Mouse (Mus musculus): Measurements from ENCODE around the gene D1Ertd622e. TPM values are rescaled to one million over a fixed set of nuclear protein-coding genes. Genes with fewer than 3 reads are reported as not detected.

The D1Ertd622e gene
- polyA plus RNA-seq, 2 experiments = 33.8 to 48.9 TPM

DNA sequence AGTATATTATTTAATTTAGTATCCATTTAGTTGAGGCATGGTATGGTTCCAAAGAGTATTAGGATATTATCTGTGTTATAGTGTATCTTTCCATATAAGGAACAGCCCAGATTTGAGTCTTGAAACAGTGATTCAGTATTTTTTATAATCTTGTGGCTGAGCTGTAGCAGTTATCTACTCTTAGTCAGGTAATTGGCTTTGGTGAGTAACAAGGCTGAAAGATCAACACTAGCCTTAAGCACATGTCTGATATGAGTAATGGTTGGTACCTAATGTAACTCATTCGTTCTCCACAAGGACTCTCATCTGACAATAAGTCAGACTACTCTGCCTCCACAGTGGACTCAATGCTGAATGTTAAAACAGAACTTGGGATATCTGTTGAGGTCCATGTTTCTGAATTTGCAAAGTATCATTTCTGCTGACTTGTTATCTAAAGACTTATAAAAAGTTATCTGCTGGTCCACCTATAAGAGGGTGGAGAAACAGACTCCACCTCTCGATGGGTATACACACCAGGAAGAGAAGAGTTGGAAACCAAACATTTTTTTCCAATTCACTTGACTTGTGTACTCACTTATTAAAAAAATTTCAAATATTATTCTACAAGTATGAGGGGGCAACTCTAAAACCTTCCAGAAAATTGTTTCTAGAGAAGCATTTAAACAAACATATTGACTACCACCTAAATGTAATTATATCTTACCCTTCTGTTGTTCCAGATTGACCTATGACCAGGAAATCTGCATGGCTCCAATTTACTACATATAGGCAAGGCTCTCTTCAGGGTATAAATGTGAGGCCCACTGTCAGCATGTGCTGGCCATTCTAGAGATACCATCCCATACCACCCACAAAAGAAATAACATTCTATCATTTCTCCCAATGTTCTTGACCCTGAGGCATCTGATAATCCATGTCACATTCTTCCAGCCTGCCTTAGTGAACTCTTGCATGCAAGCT lies 84.5 kb downstream of the D1Ertd622e start:
- Histone ChIP-seq H3K27ac (no peak overlapping the region), H3K27me3 (ENCODE audit: control insufficient read depth, insufficient read depth, low read length) (no peaks in the 10 kb centered on the region), H3K4me3 (ENCODE audit: insufficient read depth in 1 of 2, low read depth in 2 of 2, low read length in 2 of 2) (no peak overlapping the region), H3K9ac (replicated peaks) (no peak overlapping the region), H3K4me1 (replicated peaks; ENCODE audit: control insufficient read depth in 2 of 2, insufficient read depth in 2 of 2, low read length in 1 of 2) (no peaks in the 10 kb centered on the region), H3K9me3 (ENCODE audit: control insufficient read depth, low read length) (no peaks in the 10 kb centered on the region), H3K4me2 (ENCODE audit: low read depth) (no peak overlapping the region), H3K36me3 (replicated peaks; ENCODE audit: control insufficient read depth, insufficient read depth, low read depth) (no peaks in the 10 kb centered on the region)
- no peak for DNase-seq (ENCODE audit: low read depth in 3 of 3, low spot score in 3 of 3)
- 72% methylated on average over 2 of the region's 2 CpGs for WGBS (ENCODE audit: insufficient replicate concordance)
- ATAC-seq (ENCODE audit: insufficient read depth) = no peak
- TF ChIP-seq EP300 (IDR thresholded peaks at IDR 0.05; ENCODE audit: low read depth) = no peak
- no peak for TF ChIP-seq CTCF (IDR thresholded peaks at IDR 0.05; ENCODE audit: low read depth)

DNA sequence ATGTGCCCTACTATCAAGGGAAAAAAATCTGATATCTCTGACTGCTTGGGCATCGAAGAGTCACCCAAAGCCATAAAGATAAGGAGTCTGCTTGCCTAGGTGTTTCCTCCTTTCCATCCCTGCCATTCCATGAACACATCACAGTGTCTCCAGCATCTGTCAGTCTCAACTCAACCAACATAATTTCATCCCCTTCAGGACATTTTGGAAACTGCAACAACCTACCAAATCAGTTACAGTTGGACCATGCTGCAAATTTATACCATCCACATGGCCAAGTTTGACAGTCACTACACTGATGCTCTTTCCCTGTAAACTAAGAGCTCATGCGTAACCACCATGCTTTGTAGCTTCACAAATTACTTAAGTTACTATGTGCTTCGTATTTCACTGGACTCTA lies 85.3 kb downstream of the D1Ertd622e start:
- 69% methylated on average over 3 of the region's 3 CpGs for WGBS (ENCODE audit: insufficient replicate concordance)
- TF ChIP-seq CTCF (IDR thresholded peaks at IDR 0.05; ENCODE audit: low read depth) (no peak), EP300 (IDR thresholded peaks at IDR 0.05; ENCODE audit: low read depth) (no peak)
- no peak overlapping the region for H3K4me3 ChIP-seq (ENCODE audit: insufficient read depth in 1 of 2, low read depth in 2 of 2, low read length in 2 of 2)
- no peak for ATAC-seq (ENCODE audit: insufficient read depth)
- H3K4me2 ChIP-seq (ENCODE audit: low read depth) = no peak overlapping the region
- H3K9me3 ChIP-seq (ENCODE audit: control insufficient read depth, low read length) = no peaks in the 10 kb centered on the region
- H3K36me3 ChIP-seq (replicated peaks; ENCODE audit: control insufficient read depth, insufficient read depth, low read depth) = no peaks in the 10 kb centered on the region
- H3K27me3 ChIP-seq (ENCODE audit: control insufficient read depth, insufficient read depth, low read length) = no peaks in the 10 kb centered on the region
- no peak for DNase-seq (ENCODE audit: low read depth in 3 of 3, low spot score in 3 of 3)
- H3K27ac ChIP-seq = no peak overlapping the region
- no peaks in the 10 kb centered on the region for H3K4me1 ChIP-seq (replicated peaks; ENCODE audit: control insufficient read depth in 2 of 2, insufficient read depth in 2 of 2, low read length in 1 of 2)
- no peak overlapping the region for H3K9ac ChIP-seq (replicated peaks)

DNA sequence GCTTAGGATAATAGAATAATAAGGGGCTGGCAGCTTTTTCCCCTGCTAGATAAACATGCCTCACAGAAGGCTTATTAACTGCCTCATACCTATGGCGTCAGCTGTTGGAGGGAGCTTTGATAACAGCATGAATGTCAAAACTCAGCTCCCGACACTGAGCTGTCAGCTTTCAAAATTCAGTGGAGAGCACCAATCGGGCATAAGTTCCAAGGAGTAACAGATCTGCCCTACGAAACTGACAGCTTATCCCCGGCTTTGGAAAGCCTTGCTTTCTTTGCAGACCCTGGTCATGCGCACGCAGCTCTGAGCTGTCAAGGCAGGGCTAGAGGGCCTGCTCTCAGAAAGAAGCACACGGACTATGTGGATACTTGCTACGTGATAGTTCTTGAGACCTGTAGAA lies 91.1 kb downstream of the D1Ertd622e start:
- Histone ChIP-seq H3K4me1 (replicated peaks; ENCODE audit: control insufficient read depth in 2 of 2, insufficient read depth in 2 of 2, low read length in 1 of 2) (no peaks in the 10 kb centered on the region), H3K9me3 (ENCODE audit: control insufficient read depth, low read length) (no peaks in the 10 kb centered on the region), H3K27me3 (ENCODE audit: control insufficient read depth, insufficient read depth, low read length) (no peaks in the 10 kb centered on the region), H3K27ac (no peak overlapping the region), H3K36me3 (replicated peaks; ENCODE audit: control insufficient read depth, insufficient read depth, low read depth) (no peaks in the 10 kb centered on the region), H3K4me3 (ENCODE audit: insufficient read depth in 1 of 2, low read depth in 2 of 2, low read length in 2 of 2) (no peak overlapping the region), H3K4me2 (ENCODE audit: low read depth) (no peak overlapping the region), H3K9ac (replicated peaks) (no peak overlapping the region)
- TF ChIP-seq CTCF (IDR thresholded peaks at IDR 0.05; ENCODE audit: low read depth) (no peak), EP300 (IDR thresholded peaks at IDR 0.05; ENCODE audit: low read depth) (no peak)
- DNase-seq (ENCODE audit: low read depth in 3 of 3, low spot score in 3 of 3) (no peak), ATAC-seq (ENCODE audit: insufficient read depth) (no peak)
- WGBS (ENCODE audit: insufficient replicate concordance) = 72% methylated on average over 9 of the region's 9 CpGs

DNA sequence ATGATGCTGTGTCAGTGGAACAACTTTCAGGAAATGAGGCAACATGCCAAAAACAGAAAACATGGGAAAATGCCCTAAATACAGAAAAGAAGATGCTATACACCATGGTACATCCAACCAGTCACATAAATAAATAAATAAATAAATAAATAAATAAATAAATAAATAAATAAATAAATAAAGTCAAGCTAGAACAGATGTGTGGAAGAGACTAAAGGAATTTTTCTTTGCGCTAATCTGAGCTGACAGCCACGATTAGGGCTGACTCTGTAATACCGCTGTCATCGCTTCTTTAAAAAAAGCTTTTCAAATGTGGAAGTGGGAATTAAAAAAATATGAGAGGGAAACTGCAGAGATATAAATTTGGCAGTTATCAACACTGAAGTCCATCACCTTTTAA lies 93.9 kb downstream of the D1Ertd622e start:
- 86% methylated on average over 4 of the region's 4 CpGs for WGBS (ENCODE audit: insufficient replicate concordance)
- ATAC-seq (ENCODE audit: insufficient read depth) (no peak), DNase-seq (ENCODE audit: low read depth in 3 of 3, low spot score in 3 of 3) (no peak)
- Histone ChIP-seq H3K4me2 (ENCODE audit: low read depth) (no peak overlapping the region), H3K4me1 (replicated peaks; ENCODE audit: control insufficient read depth in 2 of 2, insufficient read depth in 2 of 2, low read length in 1 of 2) (no peaks in the 10 kb centered on the region), H3K27ac (no peak overlapping the region), H3K9ac (replicated peaks) (no peak overlapping the region), H3K9me3 (ENCODE audit: control insufficient read depth, low read length) (no peaks in the 10 kb centered on the region), H3K4me3 (ENCODE audit: insufficient read depth in 1 of 2, low read depth in 2 of 2, low read length in 2 of 2) (no peak overlapping the region), H3K36me3 (replicated peaks; ENCODE audit: control insufficient read depth, insufficient read depth, low read depth) (no peaks in the 10 kb centered on the region), H3K27me3 (ENCODE audit: control insufficient read depth, insufficient read depth, low read length) (no peaks in the 10 kb centered on the region)
- TF ChIP-seq EP300 (IDR thresholded peaks at IDR 0.05; ENCODE audit: low read depth) (no peak), CTCF (IDR thresholded peaks at IDR 0.05; ENCODE audit: low read depth) (no peak)

DNA sequence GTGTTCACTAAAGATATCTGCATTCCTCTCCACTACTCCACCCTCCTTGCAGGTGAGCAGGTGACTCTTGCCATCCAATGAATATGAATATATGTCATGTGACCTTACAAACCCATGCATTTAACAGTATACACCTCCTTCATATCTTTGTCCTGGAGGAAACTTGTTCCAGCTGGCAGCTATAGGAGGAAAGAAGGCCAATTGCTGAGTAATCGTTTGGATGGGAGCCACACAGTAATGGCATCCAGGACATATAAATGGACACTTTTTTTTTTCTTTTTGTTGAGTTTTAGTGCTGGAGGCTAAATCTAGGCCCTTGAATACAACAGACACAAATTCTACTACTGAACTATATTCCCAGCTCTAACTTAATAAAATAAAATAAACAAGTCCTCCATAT lies 97.2 kb downstream of the D1Ertd622e start:
- H3K4me1 ChIP-seq (replicated peaks; ENCODE audit: control insufficient read depth in 2 of 2, insufficient read depth in 2 of 2, low read length in 1 of 2) = no peaks in the 10 kb centered on the region
- H3K27ac ChIP-seq = no peak overlapping the region
- H3K4me3 ChIP-seq (ENCODE audit: insufficient read depth in 1 of 2, low read depth in 2 of 2, low read length in 2 of 2) = no peak overlapping the region
- ATAC-seq (ENCODE audit: insufficient read depth) (no peak), DNase-seq (ENCODE audit: low read depth in 3 of 3, low spot score in 3 of 3) (no peak)
- H3K27me3 ChIP-seq (ENCODE audit: control insufficient read depth, insufficient read depth, low read length) = no peaks in the 10 kb centered on the region
- TF ChIP-seq CTCF (IDR thresholded peaks at IDR 0.05; ENCODE audit: low read depth) (no peak), EP300 (IDR thresholded peaks at IDR 0.05; ENCODE audit: low read depth) (no peak)
- WGBS (ENCODE audit: insufficient replicate concordance) = 55% methylated on average over 1 of the region's 1 CpGs
- no peaks in the 10 kb centered on the region for H3K9me3 ChIP-seq (ENCODE audit: control insufficient read depth, low read length)
- H3K9ac ChIP-seq (replicated peaks) = no peak overlapping the region
- H3K36me3 ChIP-seq (replicated peaks; ENCODE audit: control insufficient read depth, insufficient read depth, low read depth) = no peaks in the 10 kb centered on the region
- no peak overlapping the region for H3K4me2 ChIP-seq (ENCODE audit: low read depth)

Measured in liver, embryonic 14.5 days (tissue).